Mouse (Mus musculus): ENCODE measurements around the gene Canx. TPM values are rescaled to one million over a fixed set of nuclear protein-coding genes. Genes with fewer than 3 reads are reported as not detected.

Gene Canx
- total RNA-seq, 1 experiment from 2014 or later: 1,241 TPM

Other genes with a start within 250 kb of the Canx start
- 55.6 and 56.0 TPM in 2 replicates for gene Tbc1d9b, start 194.3 kb downstream of the Canx start, total RNA-seq (2017)
- 9.1 and 11.9 TPM in 2 replicates for gene Mrnip, start 151.2 kb downstream of the Canx start, total RNA-seq (2017)
- gene Sqstm1, start 114.8 kb downstream of the Canx start, total RNA-seq (2017): 246 and 349 TPM in 2 replicates
- gene Mgat4b, start 114.8 kb downstream of the Canx start, total RNA-seq (2017): 14.1 and 16.4 TPM in 2 replicates
- gene Ltc4s, start 87.1 kb downstream of the Canx start, total RNA-seq (2017): 3.6 and 5.0 TPM in 2 replicates
- 6.4 and 9.0 TPM in 2 replicates for gene Maml1, start 33.4 kb downstream of the Canx start, total RNA-seq (2017)
- gene Cby3, start 28.8 kb upstream of the Canx start, total RNA-seq (2017): not detected in 2 replicates
- gene Hnrnph1, start 51.3 kb upstream of the Canx start, total RNA-seq (2017): 987 and 1,045 TPM in 2 replicates
- 39.4 and 39.7 TPM in 2 replicates for gene Rufy1, start 105.5 kb upstream of the Canx start, total RNA-seq (2017)

All from common myeloid progenitor, adult 5-6 weeks (primary cell).